Mouse (Mus musculus) frontal cortex, postnatal 14 days (tissue): Measurements from ENCODE around the gene Gpt2.

Experiments
- DNase-seq, 2 experiments: peaks; one replicate each; pipeline ENCODE4 v3.0.0; 2022; ENCODE audit warnings: low spot score in 2 of 2

Gpt2 gene

GRCm38 (mm10) chr8:85492125-85492875 lies at the start of gene Gpt2:
Gene Gpt2 (plus strand): TSS chr8:85492576.
- DNase-seq = peak; percentile 89 to 91

- no peak for DNase-seq
Measured at GRCm38 (mm10) chr8:85444092-85444491, 48.3 kb upstream of the Gpt2 start.

GRCm38 (mm10) chr8:85445936-85446685 lies 46.3 kb upstream of the Gpt2 start:
- DNase-seq = no peak

DNA sequence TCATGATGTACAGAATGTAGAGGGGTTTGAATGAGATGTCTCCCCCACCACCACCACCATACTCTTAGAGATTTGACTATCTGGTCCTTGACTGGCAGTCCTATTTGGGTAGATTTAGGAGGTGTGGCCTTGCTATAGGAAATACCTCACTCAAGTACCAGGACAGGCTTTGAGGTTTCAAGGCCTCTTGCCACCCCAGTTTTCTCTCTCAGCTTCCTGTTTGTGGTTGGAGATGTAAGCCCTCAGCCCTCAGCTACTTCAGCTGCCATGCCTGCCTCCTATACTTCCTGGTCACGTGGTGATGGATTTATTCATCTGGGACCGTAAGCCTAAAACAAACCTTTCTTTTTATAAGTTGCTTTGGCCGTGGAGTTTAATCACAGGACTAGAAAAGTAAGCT lies 42.0 kb upstream of the Gpt2 start:
- DNase-seq = no peak

DNA sequence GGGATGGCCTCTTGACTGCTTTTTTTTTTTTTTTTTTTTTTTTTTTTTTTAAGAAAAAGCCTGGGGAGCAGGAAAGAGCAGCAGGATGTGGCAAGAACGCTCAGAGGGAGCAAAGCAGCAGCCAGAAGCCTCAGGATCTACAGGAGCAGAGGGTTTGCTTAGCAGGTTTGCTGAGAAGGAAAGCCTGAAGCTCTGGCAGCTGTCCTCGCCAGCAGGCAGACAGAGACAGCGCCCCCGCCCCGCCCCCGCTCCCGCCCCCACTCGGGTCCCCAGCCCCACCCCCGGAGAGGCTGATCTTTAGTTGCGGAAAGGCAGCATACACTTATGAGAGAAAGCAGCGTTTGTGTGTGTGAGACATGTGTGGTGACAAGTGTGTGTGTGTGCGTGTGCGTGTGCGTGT lies 40.0 kb upstream of the Gpt2 start:
- DNase-seq = no peak

GRCm38 (mm10) chr8:85453256-85453655 lies 39.1 kb upstream of the Gpt2 start:
- DNase-seq = no peak

GRCm38 (mm10) chr8:85454750-85455149 lies 37.6 kb upstream of the Gpt2 start:
- no peak for DNase-seq

DNA sequence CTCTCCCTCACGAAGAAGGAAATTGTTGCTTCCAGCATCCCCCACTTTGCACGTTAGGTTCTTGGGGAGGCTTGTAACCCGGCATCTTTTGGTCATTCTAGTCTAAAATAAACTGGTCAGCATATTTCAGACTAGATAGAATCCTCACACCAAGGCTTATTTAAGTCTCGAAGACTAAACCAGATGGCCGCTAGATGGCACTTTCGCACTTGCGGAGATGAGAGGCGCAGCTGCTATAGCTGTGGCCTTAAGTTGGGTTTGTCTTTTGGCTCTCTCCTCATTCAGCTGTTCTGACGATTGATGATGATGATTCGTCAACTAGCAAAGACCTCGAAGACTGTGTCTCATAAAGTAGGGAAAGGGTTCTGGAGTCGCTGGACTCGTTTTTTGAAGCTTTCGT lies 35.8 kb upstream of the Gpt2 start:
- peak in 1 of 2 experiments; percentile 48 for DNase-seq

- no peak for DNase-seq
Measured at GRCm38 (mm10) chr8:85459582-85459981, 32.8 kb upstream of the Gpt2 start.

GRCm38 (mm10) chr8:85460804-85461203 lies 31.6 kb upstream of the Gpt2 start:
- no peak for DNase-seq

- no peak for DNase-seq
Measured at GRCm38 (mm10) chr8:85461377-85461776, 31.0 kb upstream of the Gpt2 start.

DNA sequence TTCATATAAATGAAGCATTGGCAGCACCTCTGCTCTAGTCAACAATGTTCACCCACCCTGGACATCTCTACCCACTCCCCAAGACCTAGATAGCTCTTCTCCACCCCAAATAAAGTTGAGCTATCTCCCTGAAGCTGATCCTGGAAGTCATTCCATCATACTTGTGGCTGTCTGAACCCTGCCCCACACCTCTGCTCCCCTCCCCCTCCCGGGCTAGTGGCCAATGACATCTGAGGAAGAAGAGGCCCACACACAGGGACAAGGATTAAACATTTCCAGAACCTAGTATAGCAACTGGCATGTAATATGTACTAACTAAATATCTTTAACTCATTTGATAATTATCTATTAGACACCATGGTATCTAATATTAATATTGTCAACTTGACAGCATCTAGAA lies 29.9 kb upstream of the Gpt2 start:
- no peak for DNase-seq

DNA sequence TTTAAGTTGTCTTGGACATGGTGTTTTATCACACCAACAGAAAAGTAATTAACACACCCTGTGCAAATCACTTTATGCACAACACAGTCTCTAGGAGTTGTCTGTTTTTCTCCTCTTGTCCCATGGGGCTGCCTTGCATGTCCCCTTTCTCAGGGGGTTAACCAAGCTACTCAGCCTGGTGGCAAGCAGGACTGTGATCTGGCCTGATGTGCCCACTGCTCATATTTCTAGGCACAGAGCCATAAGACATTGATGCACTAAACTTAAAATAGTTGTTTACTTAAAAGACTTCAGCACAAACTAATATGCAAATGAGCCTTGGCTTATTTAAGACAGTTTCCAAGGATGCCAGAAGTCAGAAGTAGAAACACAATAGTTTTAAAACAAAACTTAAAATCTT lies 28.1 kb upstream of the Gpt2 start:
- DNase-seq = no peak

- no peak for DNase-seq
Measured at GRCm38 (mm10) chr8:85466056-85466455, 26.3 kb upstream of the Gpt2 start.

DNA sequence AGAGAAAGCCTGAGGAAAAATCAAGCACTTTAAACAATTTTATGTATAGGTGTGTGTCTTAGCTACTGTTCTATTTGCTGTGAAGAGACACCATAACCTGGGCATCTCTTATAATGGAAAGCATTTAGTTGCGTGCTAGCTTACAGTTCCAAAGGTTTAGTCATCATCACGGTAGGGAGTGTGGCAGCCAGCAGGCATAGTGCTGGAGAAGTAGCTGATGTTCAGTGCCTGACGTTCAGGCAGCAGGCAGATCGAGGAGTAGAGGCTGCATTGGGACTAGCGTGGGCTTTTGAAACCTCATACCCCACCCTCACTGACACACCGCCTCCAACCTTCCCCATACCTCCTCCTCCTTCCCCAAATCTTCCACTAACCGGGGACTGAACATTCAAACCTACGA lies 21.6 kb upstream of the Gpt2 start:
- no peak for DNase-seq

- no peak for DNase-seq
Measured at GRCm38 (mm10) chr8:85472800-85473199, 19.6 kb upstream of the Gpt2 start.

DNA sequence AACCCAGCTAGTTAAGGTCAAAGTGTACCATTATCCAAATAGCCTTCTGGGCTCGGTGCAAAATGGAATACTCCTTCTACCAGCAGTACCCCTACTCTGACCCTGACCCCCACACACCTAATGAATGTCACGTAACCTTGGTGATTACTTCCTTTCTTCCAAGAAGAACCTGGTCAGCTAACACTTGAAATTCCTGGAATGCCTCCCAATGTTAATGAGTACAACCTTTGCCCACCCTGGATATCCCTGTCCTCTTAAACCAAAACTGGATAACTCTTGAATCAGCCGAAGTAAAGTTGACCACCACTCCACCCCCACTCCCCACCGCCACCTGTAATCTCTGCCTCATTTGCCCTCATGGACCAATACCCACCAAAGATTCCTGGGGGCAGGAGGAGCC lies 19.1 kb upstream of the Gpt2 start:
- DNase-seq = no peak

GRCm38 (mm10) chr8:85474924-85475323 lies 17.5 kb upstream of the Gpt2 start:
- DNase-seq = no peak

DNA sequence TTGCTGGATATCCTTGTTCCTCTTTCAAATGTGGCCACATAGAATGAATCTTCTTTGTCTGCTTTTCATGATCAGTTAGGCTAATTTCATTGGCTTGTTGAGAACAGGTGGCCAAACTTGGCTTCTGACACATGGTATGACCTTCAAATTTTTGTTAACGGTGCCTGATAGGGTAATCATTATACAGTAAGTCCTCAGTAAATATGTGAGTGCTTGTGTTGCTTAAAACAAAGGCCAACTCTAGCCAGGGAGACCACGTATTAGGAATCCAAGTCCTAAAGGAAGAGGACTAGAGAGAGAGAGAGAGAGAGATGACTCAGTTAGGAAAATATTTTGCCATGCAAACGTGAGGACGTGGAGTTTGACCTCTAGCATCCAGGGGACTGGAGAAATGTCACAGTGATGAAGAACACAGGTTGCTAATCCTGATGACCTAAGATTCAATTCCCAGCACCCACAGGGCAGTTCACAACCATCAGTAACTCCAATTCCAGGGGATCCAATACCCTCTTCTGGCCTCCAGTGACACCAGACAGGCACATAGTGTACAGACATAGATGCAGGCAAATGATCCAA lies 15.3 kb upstream of the Gpt2 start:
- no peak for DNase-seq

GRCm38 (mm10) chr8:85478397-85478796 lies 14.0 kb upstream of the Gpt2 start:
- DNase-seq = no peak

GRCm38 (mm10) chr8:85479710-85480109 lies 12.7 kb upstream of the Gpt2 start:
- no peak for DNase-seq

DNA sequence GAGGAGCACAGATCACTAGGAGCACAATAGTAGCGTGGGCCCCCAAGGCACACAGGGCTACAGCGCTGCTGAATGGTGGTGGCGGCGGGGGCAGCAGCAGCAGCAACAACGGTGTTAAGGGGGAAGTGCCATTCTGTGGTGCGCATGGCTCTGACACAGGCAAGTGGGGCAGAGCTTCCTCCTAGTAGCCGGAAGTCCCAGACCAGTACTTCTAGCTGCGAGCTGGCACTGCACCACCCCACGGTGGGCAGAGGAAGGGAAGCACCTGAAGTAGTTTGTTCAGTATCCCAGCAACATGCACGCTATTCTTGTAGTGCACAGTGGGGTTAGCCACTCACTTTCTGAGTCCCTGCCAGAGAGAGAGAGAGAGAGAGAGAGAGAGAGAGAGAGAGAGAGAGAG lies 10.5 kb upstream of the Gpt2 start:
- no peak for DNase-seq

DNA sequence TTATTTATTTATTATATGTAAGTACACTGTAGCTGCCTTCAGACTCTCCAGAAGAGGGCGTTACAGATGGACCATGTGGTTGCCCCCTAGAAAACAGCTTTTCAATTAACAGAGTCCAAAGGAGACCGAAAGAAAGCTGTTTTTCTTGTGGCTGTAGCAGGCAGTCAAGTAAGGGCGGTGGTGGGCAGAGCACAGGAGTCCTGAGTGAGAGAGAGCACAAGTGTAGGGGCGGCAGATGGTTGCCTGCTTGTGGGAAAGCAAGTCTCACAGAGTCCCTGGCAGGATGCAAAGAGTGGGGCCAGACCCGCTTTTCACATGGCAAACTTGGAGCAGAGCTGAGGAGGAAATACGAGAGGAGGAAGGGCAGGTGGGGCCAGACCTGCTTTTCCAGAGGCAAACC lies 9.9 kb upstream of the Gpt2 start:
- no peak for DNase-seq
